Mouse (Mus musculus): Measurements from ENCODE around the gene Zfp91.

- no peak for TF ChIP-seq CTCF (conservative IDR thresholded peaks at IDR 0.05; ENCODE audit: insufficient read depth, insufficient read length, low read depth, low read length)
- TF ChIP-seq POLR2A (IDR thresholded peaks at IDR 0.05; ENCODE audit: low read depth, low read length), result no peak
Observed at GRCm38 (mm10) chr19:12731036-12731435, 64.9 kb downstream of the Zfp91 start.

Data from kidney, adult 2 months (tissue).